Mouse (Mus musculus) adrenal gland, postnatal 36 days (tissue): ENCODE measurements at regions not wholly inside any gene's neighbourhood (a gene's known extent, or its start where the extent isn't known, plus 50 kb on each side); places are given as distances from the start of the nearest gene placed in this dataset.

Experiments used
- DNase-seq, 2 experiments: peaks; one replicate each; pipeline ENCODE4 v3.0.0; 2021; ENCODE audit warnings: mixed read lengths in 1 of 2

GRCm38 (mm10) chr2:78011821-78012220, 65.6 kb upstream of the Cwc22 start:
- DNase-seq, result no peak

- DNase-seq, result no peak
These were observed 65.1 kb upstream of the Cwc22 start for GRCm38 (mm10) chr2:78011051-78011800.

- no peak for DNase-seq
These were observed 64.0 kb upstream of the Cwc22 start for GRCm38 (mm10) chr2:78010066-78010690.

GRCm38 (mm10) chr2:78008094-78008493, 61.9 kb upstream of the Cwc22 start:
- DNase-seq, result no peak

- DNase-seq, result no peak
These were observed 59.3 kb upstream of the Cwc22 start for GRCm38 (mm10) chr2:78005402-78006021.

- DNase-seq, result no peak
These were observed 58.3 kb upstream of the Cwc22 start for GRCm38 (mm10) chr2:78004426-78004825.
